Mouse (Mus musculus) forebrain, embryonic 12.5 days (tissue): ENCODE measurements at regions not wholly inside any gene's neighbourhood (a gene's known extent, or its start where the extent isn't known, plus 50 kb on each side); places are given as distances from the start of the nearest gene placed in this dataset.

Experiments
- ATAC-seq: fragments of 200-750 bp; cut with Nextera tagmentation; 2 replicates; pipeline ENCODE4 v1.8.0; 2017; ENCODE audit warnings: moderate TSS enrichment; ENCODE audit not compliant: low FRiP score
- H3K27ac ChIP-seq: fragments of 300-500 bp; sonication (generic); 2 replicates; pipeline ENCODE4 v1.5.1; 2016; ENCODE audit warnings: mild to moderate bottlenecking
- H3K27me3 ChIP-seq: fragments of 300-500 bp; sonication (generic); 2 replicates; pipeline ENCODE4 v1.6.1; 2016; ENCODE audit warnings: mild to moderate bottlenecking
- H3K36me3 ChIP-seq: fragments of 300-500 bp; sonication (generic); replicated peaks from 2 replicates; pipeline ENCODE4 v1.6.1; 2016; ENCODE audit warnings: mild to moderate bottlenecking
- H3K4me1 ChIP-seq: fragments of 300-500 bp; sonication (generic); 2 replicates; pipeline ENCODE4 v1.6.1; 2016
- H3K4me2 ChIP-seq: fragments of 300-500 bp; sonication (generic); 2 replicates; pipeline ENCODE4 v1.6.1; 2016; ENCODE audit warnings: mild to moderate bottlenecking, moderate library complexity
- H3K4me3 ChIP-seq: fragments of 300-500 bp; sonication (generic); replicated peaks from 2 replicates; pipeline ENCODE4 v1.5.1; 2016; ENCODE audit warnings: mild to moderate bottlenecking
- H3K9ac ChIP-seq: fragments of 300-500 bp; sonication (generic); 2 replicates; pipeline ENCODE4 v1.6.1; 2016; ENCODE audit warnings: mild to moderate bottlenecking
- H3K9me3 ChIP-seq: fragments of 300-500 bp; sonication (generic); 2 replicates; pipeline ENCODE4 v1.6.1; 2016
- WGBS: fragments of 180-500 bp; shearing (Covaris S2); methylation state at CpG from one replicate; pipeline ENCODE4 v1.1.7; 2016; 5-methylcytosine and 5-hydroxymethylcytosine counted together

- 4% methylated on average over 5 of the region's 5 CpGs for WGBS
Measured at GRCm38 (mm10) chr2:56025059-56025458, 589.3 kb downstream of the Kcnj3 start.

GRCm38 (mm10) chr2:56028958-56029357 is 593.2 kb downstream of the Kcnj3 start:
- 87% methylated on average over 2 of the region's 2 CpGs for WGBS
- H3K27ac ChIP-seq: no peak overlapping the region

More at GRCm38 (mm10) chr2:56025059-56025458, 589.3 kb downstream of the Kcnj3 start:
- Histone ChIP-seq H3K4me1 (no peaks in the 10 kb centered on the region), H3K9ac (no peak overlapping the region), H3K9me3 (no peaks in the 10 kb centered on the region), H3K36me3 (no peaks in the 10 kb centered on the region), H3K27ac (no peak overlapping the region), H3K27me3 (no peaks in the 10 kb centered on the region), H3K4me2 (no peak overlapping the region), H3K4me3 (no peak overlapping the region)
- peak; percentile 89 for ATAC-seq

More at GRCm38 (mm10) chr2:56028958-56029357, 593.2 kb downstream of the Kcnj3 start:
- Histone ChIP-seq H3K9ac (no peak overlapping the region), H3K9me3 (no peaks in the 10 kb centered on the region), H3K4me2 (no peak overlapping the region), H3K4me1 (no peaks in the 10 kb centered on the region), H3K36me3 (no peaks in the 10 kb centered on the region), H3K4me3 (no peak overlapping the region), H3K27me3 (no peaks in the 10 kb centered on the region)
- ATAC-seq: no peak
